Mouse (Mus musculus) intestine, embryonic 14.5 days (tissue): ENCODE results near the gene Rps6ka2. TPM values are rescaled to one million over a fixed set of nuclear protein-coding genes. Genes with fewer than 3 reads are reported as not detected.

Experiments used
- ATAC-seq: fragments of 200-750 bp; cut with Nextera tagmentation; replicated peaks from 2 replicates; pipeline ENCODE4 v1.8.0; 2017; ENCODE audit warnings: low read depth, moderate number of reproducible peaks, moderate TSS enrichment, moderate library complexity; ENCODE audit not compliant: low FRiP score, low TSS enrichment
- DNase-seq: peaks from one replicate; pipeline ENCODE4 v3.0.0-alpha.2; 2018; ENCODE audit warnings: low spot score
- H3K27ac ChIP-seq: fragments of 300-500 bp; sonication (generic); 2 replicates; pipeline ENCODE4 v1.5.1; 2014; ENCODE audit warnings: low read depth, mild to moderate bottlenecking, control low read depth
- H3K27me3 ChIP-seq: fragments of 300-500 bp; sonication (generic); replicated peaks from 2 replicates; pipeline ENCODE4 v1.6.1; 2014; ENCODE audit warnings: low read length, control low read depth; ENCODE audit not compliant: control insufficient read depth, insufficient read depth
- H3K36me3 ChIP-seq: fragments of 300-500 bp; sonication (generic); 2 replicates; pipeline ENCODE4 v1.6.1; 2014; ENCODE audit warnings: low read length, control low read depth; ENCODE audit not compliant: control insufficient read depth, insufficient read depth
- H3K4me1 ChIP-seq: fragments of 300-500 bp; sonication (generic); replicated peaks from 2 replicates; pipeline ENCODE4 v1.6.1; 2014; ENCODE audit warnings: low read length, control low read depth, mixed read lengths; ENCODE audit not compliant: control insufficient read depth, insufficient read depth
- H3K4me2 ChIP-seq: fragments of 300-500 bp; sonication (generic); 2 replicates; pipeline ENCODE4 v1.6.1; 2014; ENCODE audit warnings: low read length
- H3K4me3 ChIP-seq: fragments of 300-500 bp; sonication (generic); 2 replicates; pipeline ENCODE4 v1.5.1; 2014; ENCODE audit warnings: low read depth, low read length, control low read depth, mixed read lengths
- H3K9ac ChIP-seq: fragments of 300-500 bp; sonication (generic); 2 replicates; pipeline ENCODE4 v1.6.1; 2014; ENCODE audit warnings: mild to moderate bottlenecking, low read length
- H3K9me3 ChIP-seq: fragments of 300-500 bp; sonication (generic); 2 replicates; pipeline ENCODE4 v1.6.1; 2016; ENCODE audit warnings: low read length, control low read depth; ENCODE audit not compliant: control insufficient read depth
- WGBS: fragments of 180-500 bp; shearing (Covaris S2); extraction: QIAGEN DNeasy Blood & Tissue Kit; methylation state at CpG from one replicate; pipeline ENCODE4 v1.1.7; 2014; 5-methylcytosine and 5-hydroxymethylcytosine counted together
- polyA plus RNA-seq: library from polyadenylated mRNA; unstranded; fragments of >200 nt; fragmentation: Nextera tagmentation; extraction: Ambion mirVana; gene quantifications from 2 replicates; pipeline ENCODE4 v1.2.1, GENCODE M21; 2014

The Rps6ka2 gene
- polyA plus RNA-seq, 1 experiment from 2014 or later, result 15.1 TPM

DNA sequence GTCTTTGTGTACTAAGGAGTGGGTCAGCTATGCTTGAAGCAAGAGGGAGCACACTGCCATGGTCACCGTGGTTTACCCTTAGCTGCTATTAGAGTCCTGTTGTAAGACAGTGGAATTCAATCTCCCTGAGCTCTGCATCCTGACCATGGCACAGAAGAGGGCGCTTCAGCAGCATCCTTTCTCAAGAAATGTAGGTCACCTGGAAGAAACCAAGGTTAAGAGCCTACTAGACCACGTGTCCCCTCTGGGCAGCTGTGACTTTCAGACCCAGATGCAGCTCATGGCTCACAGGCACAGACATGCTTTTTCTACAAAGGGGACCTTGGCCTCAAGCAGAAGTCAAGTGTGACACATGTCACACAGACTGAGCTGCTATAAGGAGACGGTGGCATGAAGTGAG is 27.5 kb upstream of the Rps6ka2 start:
- H3K36me3 ChIP-seq, result no peaks in the 10 kb centered on the region
- no peak for DNase-seq
- H3K4me1 ChIP-seq, result 0 out of 2 replicates have a peak, but pooled peaks cover 4% of the 10 kb centered on the region
- H3K4me3 ChIP-seq, result no peak overlapping the region
- H3K9ac ChIP-seq, result no peak overlapping the region
- no peak overlapping the region for H3K4me2 ChIP-seq
- no peaks in the 10 kb centered on the region for H3K9me3 ChIP-seq
- no peaks in the 10 kb centered on the region for H3K27me3 ChIP-seq
- WGBS, result 55% methylated on average over 4 of the region's 4 CpGs
- H3K27ac ChIP-seq, result no peak overlapping the region
- no peak for ATAC-seq

DNA sequence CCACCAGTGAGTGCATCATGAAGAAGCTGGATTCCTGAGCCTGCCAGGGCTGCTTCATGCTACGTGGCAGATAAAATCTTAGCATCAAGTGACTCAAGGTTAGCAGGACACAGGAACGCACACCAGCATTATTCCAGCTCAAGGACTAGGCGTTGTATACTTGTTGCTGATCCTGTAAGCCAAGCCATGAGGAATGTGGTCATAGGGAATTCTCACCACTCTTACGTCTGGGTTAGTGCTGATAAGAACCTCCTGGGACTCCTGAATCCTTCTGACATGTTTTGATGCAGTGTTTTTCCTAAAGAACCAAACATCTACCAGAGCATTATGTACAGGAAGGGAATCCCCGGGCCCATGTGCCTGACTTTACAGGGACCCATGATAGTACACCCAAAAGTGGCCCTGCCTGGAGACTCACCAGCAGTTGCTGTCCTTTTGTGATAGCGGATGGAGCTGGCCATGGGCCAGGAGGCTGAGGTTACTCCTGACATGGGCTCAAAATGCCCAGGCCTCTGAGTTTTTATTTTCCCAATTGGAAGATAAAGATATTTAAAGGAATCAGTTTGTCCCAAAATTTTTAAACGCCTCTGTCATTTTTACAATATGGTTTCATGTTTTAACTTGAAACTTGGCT is 25.9 kb upstream of the Rps6ka2 start:
- no peak for ATAC-seq
- no peak overlapping the region for H3K9ac ChIP-seq
- no peak for DNase-seq
- 0 out of 2 replicates have a peak, but pooled peaks cover 4% of the 10 kb centered on the region for H3K4me1 ChIP-seq
- no peaks in the 10 kb centered on the region for H3K27me3 ChIP-seq
- WGBS, result 78% methylated on average over 7 of the region's 7 CpGs
- no peaks in the 10 kb centered on the region for H3K9me3 ChIP-seq
- no peak overlapping the region for H3K4me2 ChIP-seq
- no peak overlapping the region for H3K27ac ChIP-seq
- H3K4me3 ChIP-seq, result no peak overlapping the region
- no peaks in the 10 kb centered on the region for H3K36me3 ChIP-seq

DNA sequence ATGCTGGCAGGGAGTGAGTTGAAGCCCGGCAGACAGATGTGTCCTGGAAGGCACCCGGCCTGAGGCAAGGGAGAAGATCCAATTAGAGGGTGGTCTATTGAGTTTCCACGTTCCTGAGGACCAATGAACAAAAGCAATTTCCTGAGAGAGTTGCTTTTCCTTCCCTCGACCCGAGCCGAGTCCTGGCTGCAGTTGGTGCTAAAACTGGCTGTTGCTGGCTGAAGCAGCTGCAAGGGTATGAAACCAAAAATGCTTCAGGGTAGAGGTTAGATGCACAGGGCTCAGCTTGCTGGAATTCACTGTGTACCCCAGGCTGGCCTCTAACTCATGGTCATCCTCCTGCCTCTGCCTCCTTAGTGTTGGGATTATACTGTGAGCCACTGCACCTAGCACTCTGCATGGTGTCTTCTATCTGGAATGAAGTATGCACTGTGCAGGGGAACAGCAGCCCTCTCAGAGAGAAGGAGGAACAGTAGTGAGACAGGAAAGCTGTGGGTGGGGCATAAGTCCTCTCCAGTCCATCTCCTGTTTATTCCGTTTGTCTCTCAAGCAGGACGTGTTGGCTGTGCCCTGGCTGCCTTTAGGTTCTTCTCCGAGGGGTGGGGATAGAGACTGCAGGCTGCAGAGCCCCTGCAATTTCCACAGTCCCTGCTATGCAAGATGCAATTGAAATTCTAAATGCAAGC is 24.4 kb upstream of the Rps6ka2 start:
- no peak for ATAC-seq
- no peak overlapping the region for H3K27ac ChIP-seq
- H3K4me2 ChIP-seq, result no peak overlapping the region
- 51% methylated on average over 9 of the region's 9 CpGs for WGBS
- DNase-seq, result no peak
- no peak overlapping the region for H3K9ac ChIP-seq
- no peaks in the 10 kb centered on the region for H3K9me3 ChIP-seq
- H3K4me3 ChIP-seq, result no peak overlapping the region
- H3K27me3 ChIP-seq, result no peaks in the 10 kb centered on the region
- H3K4me1 ChIP-seq, result 0 out of 2 replicates have a peak, but pooled peaks cover 4% of the 10 kb centered on the region
- H3K36me3 ChIP-seq, result no peaks in the 10 kb centered on the region

DNA sequence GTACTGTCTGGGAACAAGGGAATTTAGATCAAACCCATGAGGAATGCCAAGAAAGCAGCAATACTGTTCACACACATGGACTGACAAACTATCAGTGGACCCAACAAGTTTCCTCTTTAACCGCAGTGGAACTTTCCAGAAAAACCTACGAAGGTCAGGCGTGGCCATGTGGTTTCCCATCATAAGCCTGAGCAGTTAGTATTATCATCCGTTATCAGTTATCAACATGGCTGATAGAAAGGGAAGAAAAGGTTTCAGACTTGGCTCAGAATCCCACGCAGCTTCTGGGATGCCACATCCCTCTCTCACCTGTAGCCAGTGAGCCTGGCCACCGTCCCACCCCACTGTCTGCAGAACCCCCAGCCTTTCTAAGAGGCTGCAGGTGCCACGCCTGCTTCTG is 23.4 kb upstream of the Rps6ka2 start:
- no peak overlapping the region for H3K4me2 ChIP-seq
- no peaks in the 10 kb centered on the region for H3K9me3 ChIP-seq
- DNase-seq, result no peak
- 0 out of 2 replicates have a peak, but pooled peaks cover 4% of the 10 kb centered on the region for H3K4me1 ChIP-seq
- H3K4me3 ChIP-seq, result no peak overlapping the region
- H3K27ac ChIP-seq, result no peak overlapping the region
- 79% methylated on average over 7 of the region's 7 CpGs for WGBS
- ATAC-seq, result no peak
- no peaks in the 10 kb centered on the region for H3K36me3 ChIP-seq
- no peak overlapping the region for H3K9ac ChIP-seq
- H3K27me3 ChIP-seq, result no peaks in the 10 kb centered on the region

DNA sequence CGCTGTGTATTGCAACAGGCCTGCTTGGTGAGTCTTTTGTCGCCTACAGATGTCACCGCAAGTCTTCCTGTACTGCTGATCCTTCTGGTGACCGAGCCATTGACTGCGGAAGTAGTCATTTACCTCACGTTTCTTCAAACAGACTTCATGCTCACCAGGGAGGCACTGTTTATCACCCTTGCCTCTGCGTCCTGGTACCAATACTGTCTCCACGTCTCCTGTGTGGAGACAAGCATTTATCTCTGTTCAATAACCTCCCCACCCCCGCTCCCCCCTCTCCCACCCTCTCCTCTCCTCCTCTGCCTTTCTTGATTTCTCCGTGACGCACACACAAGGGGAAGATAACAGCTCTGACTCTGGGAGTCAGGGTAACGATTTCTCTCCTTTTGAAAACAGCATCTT is 22.0 kb upstream of the Rps6ka2 start:
- Histone ChIP-seq H3K4me2 (no peak overlapping the region), H3K9ac (no peak overlapping the region), H3K27me3 (no peaks in the 10 kb centered on the region), H3K4me1 (0 out of 2 replicates have a peak, but pooled peaks cover 4% of the 10 kb centered on the region), H3K4me3 (no peak overlapping the region), H3K27ac (no peak overlapping the region), H3K9me3 (no peaks in the 10 kb centered on the region), H3K36me3 (no peaks in the 10 kb centered on the region)
- 42% methylated on average over 12 of the region's 12 CpGs for WGBS
- DNase-seq, result no peak
- ATAC-seq, result no peak

DNA sequence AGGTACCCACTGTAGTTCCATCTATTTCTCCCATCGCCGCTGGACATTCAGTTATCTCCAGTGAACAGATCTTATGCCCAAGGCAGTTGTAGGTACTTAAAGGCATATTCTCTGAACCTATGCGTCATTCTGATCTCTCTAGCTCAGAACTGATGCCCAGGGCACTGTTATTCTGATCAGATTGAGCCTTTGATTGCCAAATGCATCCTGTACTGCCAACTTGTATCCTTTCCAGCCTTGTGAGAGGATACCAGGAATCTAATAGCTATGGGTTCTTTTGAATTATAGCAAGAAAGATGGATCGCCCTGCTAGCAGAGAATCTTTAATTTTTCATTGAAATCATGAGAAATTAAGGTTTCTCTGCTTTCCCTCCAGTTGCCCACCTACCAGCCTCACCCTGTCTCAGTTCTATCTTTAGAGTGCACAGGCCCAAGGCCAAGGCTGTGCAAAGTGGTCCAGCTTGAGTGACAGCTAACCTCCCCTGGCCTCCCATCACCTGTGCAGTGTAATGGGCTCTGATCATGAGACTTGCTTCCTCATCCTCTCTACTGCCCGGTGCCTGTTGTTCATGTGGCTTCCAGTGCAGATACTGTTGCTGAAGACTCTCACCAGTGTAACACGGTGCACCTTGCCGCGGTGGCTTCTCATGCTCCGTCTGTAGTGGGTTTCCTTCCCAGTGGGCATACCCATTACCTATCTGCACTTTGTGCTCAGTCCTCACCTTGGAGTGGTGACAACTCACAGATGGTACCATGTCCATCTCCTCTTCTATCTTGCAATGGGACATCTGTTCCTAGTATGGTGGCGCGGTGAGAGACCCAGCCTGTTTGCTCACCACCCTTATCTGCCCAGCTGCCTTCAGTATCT is 20.4 kb upstream of the Rps6ka2 start:
- Histone ChIP-seq H3K4me2 (no peak overlapping the region), H3K4me1 (0 out of 2 replicates have a peak, but pooled peaks cover 4% of the 10 kb centered on the region), H3K9ac (no peak overlapping the region), H3K27me3 (no peaks in the 10 kb centered on the region), H3K4me3 (no peak overlapping the region), H3K27ac (no peak overlapping the region), H3K36me3 (no peaks in the 10 kb centered on the region), H3K9me3 (no peaks in the 10 kb centered on the region)
- 92% methylated on average over 11 of the region's 11 CpGs for WGBS
- DNase-seq (no peak), ATAC-seq (no peak)

DNA sequence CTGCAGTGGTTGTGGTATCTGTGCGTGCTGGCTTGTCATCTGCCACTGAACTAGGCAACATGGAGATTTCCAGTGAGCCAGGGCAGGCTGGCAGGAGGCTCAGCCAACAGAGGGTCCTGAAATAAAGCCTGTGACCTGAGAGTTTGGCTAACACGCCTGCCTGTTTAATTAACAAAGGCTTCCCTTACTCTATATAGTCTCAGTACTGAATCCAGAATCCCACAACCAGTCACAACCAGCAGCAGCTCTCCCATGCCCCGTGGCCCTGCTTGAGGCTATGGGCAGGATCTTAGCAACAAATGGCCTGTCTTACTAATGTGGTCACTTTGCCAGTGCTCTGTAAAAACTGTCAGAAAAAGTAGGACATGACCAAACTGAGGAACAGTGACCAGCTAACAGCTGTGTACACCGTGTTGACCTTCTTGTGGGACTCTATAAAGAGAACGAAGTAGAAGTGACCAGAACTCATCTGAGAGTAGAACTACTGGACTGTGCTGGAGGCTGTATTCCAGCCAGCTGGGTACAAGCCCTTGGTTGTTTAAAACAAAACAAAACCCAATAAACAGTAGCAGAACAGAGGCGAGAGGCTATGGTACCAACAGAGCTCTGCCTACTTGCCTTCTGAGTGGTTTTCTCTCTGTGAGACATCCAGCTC is 18.3 kb upstream of the Rps6ka2 start:
- H3K9me3 ChIP-seq, result no peaks in the 10 kb centered on the region
- DNase-seq, result no peak
- 68% methylated on average over 6 of the region's 6 CpGs for WGBS
- no peak overlapping the region for H3K4me2 ChIP-seq
- H3K9ac ChIP-seq, result no peak overlapping the region
- H3K27me3 ChIP-seq, result no peaks in the 10 kb centered on the region
- ATAC-seq, result no peak
- H3K4me3 ChIP-seq, result no peak overlapping the region
- H3K27ac ChIP-seq, result no peak overlapping the region
- no peaks in the 10 kb centered on the region for H3K4me1 ChIP-seq
- H3K36me3 ChIP-seq, result no peaks in the 10 kb centered on the region

DNA sequence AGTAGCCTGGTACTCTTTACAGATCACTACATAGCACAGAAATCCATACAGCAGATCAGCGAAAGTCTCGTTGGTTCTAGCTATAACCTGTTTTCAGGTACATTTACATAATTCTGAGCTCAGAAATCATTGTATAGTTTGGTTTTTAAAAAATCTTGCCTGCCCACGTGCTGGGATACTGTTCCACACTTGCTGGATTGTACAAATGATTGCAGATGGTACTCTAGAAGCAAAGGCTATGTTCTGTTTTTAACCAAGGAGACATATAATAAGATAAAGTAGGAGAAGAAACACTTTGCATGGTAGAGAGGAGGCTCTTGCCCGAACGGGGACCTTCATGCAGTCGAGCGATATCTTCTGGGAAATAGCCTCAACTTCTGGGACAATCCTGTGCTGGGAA is 17.3 kb upstream of the Rps6ka2 start:
- Histone ChIP-seq H3K4me3 (no peak overlapping the region), H3K27ac (no peak overlapping the region), H3K9ac (no peak overlapping the region), H3K4me1 (no peaks in the 10 kb centered on the region), H3K27me3 (no peaks in the 10 kb centered on the region), H3K9me3 (no peaks in the 10 kb centered on the region), H3K4me2 (no peak overlapping the region), H3K36me3 (no peaks in the 10 kb centered on the region)
- ATAC-seq (no peak), DNase-seq (no peak)
- WGBS, result 89% methylated on average over 7 of the region's 7 CpGs
